Mouse (Mus musculus): ENCODE results near the gene March8. TPM values are rescaled to one million over a fixed set of nuclear protein-coding genes. Genes with fewer than 3 reads are reported as not detected.

Gene March8
- 15.1 and 21.4 TPM in 2 replicates for total RNA-seq (2023)

DNA sequence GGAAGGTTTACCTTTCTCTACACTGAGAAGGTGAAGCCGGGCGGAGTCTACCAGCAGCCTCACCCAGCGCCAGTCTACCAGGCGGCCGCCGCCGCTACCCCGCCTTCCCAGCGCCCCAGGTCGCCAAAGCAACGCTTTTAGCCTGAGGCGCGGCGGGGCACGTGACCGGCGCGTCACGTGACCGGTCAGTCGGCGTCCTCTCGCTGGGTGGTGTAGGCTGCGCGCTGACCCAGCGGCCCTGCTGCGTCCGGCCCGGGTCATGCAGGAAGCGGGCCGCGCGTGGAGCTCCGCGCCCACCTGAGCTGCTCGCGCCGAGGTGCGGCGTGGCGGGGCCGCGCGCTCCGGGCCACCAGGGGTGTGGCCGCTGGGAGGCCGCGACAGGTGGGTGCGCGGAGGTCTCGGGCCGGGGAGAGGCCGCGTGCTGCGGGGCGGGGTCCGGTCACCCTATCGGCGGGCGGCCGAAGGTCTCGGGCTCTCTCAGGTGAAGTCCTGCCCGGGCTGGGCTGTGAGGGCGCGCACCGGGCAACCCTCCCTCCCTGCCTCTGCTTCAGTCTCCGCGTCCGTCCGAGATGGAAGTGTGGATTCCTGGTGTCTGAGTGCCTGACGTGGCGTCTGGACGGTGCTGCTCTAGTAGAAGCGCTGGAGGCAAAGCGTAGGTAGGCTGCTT, at the start of gene March8:
Gene March8, plus strand, starts transcription at position 190 of the 667 bp plus-strand sequence.

Other genes starting within 250 kb of the March8 start
- 238 and 301 TPM in 2 replicates for gene Tmcc1, start 144.5 kb upstream of the March8 start, total RNA-seq (2023)
- gene Washc2, start 130.0 kb upstream of the March8 start, total RNA-seq (2023): 139 and 185 TPM in 2 replicates
- 25.5 and 37.7 TPM in 2 replicates for gene Zfand4, start 73.8 kb upstream of the March8 start, total RNA-seq (2023)
- 294 and 307 TPM in 2 replicates for gene Alox5, start 123.2 kb downstream of the March8 start, total RNA-seq (2023)
- gene Olfr211, start 151.1 kb downstream of the March8 start, total RNA-seq (2023): not detected in 2 replicates
- 0.35 TPM in 1 of 2 replicates, not detected in the other for gene Olfr212, start 168.5 kb downstream of the March8 start, total RNA-seq (2023)
- not detected in 2 replicates for gene Olfr213, start 200.4 kb downstream of the March8 start, total RNA-seq (2023)
- 0.82 and 2.3 TPM in 2 replicates for gene Gm5580, start 213.1 kb downstream of the March8 start, total RNA-seq (2023)
- gene Olfr214, start 216.2 kb downstream of the March8 start, total RNA-seq (2023): not detected in 2 replicates
- not detected in 2 replicates for gene Olfr215, start 246.2 kb downstream of the March8 start, total RNA-seq (2023)